Mouse (Mus musculus): ENCODE results near the gene Wdr44. TPM values are rescaled to one million over a fixed set of nuclear protein-coding genes. Genes with fewer than 3 reads are reported as not detected.
"Not testable (repeated sequence)": the region's sequence is repeated elsewhere in the genome, so short reads cannot be mapped to it uniquely, and the experiment has no call there.

The Wdr44 gene
- polyA plus RNA-seq, 1 experiment from 2014 or later: 18.7 TPM

DNA sequence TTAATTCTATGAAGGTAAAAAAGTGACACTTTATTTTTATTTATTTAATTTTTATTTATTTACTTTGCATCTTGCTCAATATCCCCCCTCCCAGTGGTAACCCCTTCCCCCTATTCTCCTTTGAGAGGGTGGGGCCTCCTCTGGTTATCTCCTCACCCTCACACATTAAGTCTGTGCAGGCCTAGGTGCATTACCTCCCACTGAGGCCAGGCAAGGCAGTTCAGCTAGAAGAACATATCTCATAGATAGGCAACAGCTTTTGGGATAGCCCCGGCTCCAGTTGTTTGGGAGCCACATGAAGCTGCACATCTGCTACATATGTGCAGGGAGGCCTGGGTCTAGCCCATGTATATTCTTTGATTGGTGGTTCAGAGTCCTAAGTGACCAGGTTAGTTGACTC is 6.2 kb downstream of the Wdr44 start:
- Histone ChIP-seq H3K36me3 (replicated peaks) (no peaks in the 10 kb centered on the region), H3K4me1 (no peaks in the 10 kb centered on the region), H3K9ac (no peak overlapping the region), H3K27me3 (replicated peaks) (no peaks in the 10 kb centered on the region), H3K9me3 (no peaks in the 10 kb centered on the region), H3K27ac (no peak overlapping the region), H3K4me3 (no peak overlapping the region), H3K4me2 (no peak overlapping the region)
- no peak for ATAC-seq (replicated peaks)
- WGBS: 100% methylated on average over 1 of the region's 1 CpGs

DNA sequence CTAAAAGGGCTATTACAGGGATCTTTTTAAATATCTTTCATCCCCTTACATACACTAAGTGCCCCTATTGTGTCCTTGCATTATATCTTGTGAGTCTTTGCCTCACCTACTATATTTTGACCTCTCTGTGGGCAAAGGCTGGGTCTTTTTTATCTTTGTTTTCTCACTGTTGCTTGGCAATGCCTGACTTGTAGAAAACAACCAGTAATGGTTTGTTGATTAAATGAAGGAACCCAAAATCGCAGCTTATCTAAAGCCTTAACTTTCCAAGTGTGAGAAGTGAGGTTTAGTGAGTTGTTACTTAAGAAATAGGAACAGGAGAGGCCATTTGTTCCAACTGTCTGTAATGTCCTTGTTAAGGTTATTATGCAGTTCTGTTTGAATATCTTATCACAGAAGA is 24.4 kb downstream of the Wdr44 start:
- WGBS: 86% methylated on average over 1 of the region's 1 CpGs
- no peaks in the 10 kb centered on the region for H3K4me1 ChIP-seq
- H3K4me2 ChIP-seq: no peak overlapping the region
- no peaks in the 10 kb centered on the region for H3K27me3 ChIP-seq (replicated peaks)
- no peaks in the 10 kb centered on the region for H3K36me3 ChIP-seq (replicated peaks)
- no peaks in the 10 kb centered on the region for H3K9me3 ChIP-seq
- H3K9ac ChIP-seq: no peak overlapping the region
- H3K4me3 ChIP-seq: no peak overlapping the region
- no peak for ATAC-seq (replicated peaks)
- H3K27ac ChIP-seq: no peak overlapping the region

DNA sequence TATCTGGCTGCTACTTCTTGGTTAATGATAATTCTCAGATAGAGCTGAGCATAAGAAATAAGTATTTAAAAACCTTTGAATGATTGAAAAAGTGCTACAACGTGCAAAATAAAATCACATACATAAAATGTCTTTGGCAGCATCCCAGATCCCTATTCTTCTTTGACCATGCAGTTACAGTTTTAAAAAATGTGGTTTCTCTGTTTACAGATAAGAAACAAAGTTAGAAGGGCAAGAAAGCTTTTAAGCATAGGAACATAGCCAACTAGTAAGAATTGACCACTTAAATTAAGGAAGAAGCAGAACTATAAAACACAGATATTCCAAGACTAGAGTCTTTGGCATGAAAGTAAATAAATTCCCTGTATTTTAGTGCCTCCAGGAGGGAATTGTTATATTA is 34.6 kb downstream of the Wdr44 start:
- Histone ChIP-seq H3K27ac (no peak overlapping the region), H3K9me3 (no peaks in the 10 kb centered on the region), H3K9ac (no peak overlapping the region), H3K4me3 (no peak overlapping the region), H3K4me1 (no peaks in the 10 kb centered on the region), H3K36me3 (replicated peaks) (no peaks in the 10 kb centered on the region), H3K4me2 (no peak overlapping the region), H3K27me3 (replicated peaks) (no peaks in the 10 kb centered on the region)
- WGBS: 73% methylated on average over 1 of the region's 1 CpGs
- no peak for ATAC-seq (replicated peaks)

DNA sequence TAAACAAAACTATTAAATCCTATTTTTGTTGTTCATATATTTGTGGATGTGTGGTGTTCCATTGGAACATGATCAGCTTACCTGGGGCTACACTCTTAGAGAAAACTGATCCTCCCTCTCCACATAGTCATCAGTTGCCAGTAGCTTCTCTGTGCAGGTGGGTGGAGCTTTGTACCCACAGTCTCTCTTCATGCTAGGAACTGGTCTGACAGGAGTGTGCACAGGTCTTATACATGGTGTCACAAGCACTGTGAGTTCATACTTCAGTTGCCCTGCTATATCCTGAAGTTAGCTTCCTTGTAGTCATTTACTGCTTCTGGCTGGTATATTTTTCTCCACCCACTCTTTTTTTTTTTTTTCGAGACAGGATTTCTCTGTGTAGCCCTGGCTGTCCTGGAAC is 61.8 kb downstream of the Wdr44 start:
- no peaks in the 10 kb centered on the region for H3K36me3 ChIP-seq (replicated peaks)
- no peak for ATAC-seq (replicated peaks)
- no peaks in the 10 kb centered on the region for H3K4me1 ChIP-seq
- H3K4me2 ChIP-seq: no peak overlapping the region
- no peaks in the 10 kb centered on the region for H3K9me3 ChIP-seq
- no peaks in the 10 kb centered on the region for H3K27me3 ChIP-seq (replicated peaks)
- no peak overlapping the region for H3K27ac ChIP-seq
- 87% methylated on average over 1 of the region's 1 CpGs for WGBS
- no peak overlapping the region for H3K4me3 ChIP-seq
- H3K9ac ChIP-seq: no peak overlapping the region

DNA sequence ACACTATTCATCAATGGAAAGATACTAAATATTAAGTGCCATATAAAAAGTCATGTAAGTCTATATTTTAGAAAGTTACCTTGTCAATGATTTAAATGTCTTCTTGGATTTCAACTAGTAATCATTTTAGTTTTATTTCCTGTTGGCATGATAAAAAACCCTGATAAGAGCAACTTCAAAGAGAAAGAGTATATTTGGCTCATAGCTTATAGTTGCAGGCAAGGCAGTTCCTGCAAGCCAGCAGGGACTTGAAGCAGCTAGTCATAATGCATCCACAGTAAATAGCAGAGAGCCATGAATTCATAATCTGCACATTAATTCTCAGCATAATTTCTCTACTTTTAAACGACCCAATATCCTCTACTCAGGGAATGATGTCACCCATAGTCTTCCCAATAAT is 75.0 kb downstream of the Wdr44 start:
- Histone ChIP-seq H3K27ac (no peak overlapping the region), H3K4me1 (no peaks in the 10 kb centered on the region), H3K27me3 (replicated peaks) (no peaks in the 10 kb centered on the region), H3K4me2 (no peak overlapping the region), H3K9me3 (no peaks in the 10 kb centered on the region), H3K9ac (no peak overlapping the region), H3K4me3 (no peak overlapping the region), H3K36me3 (replicated peaks) (no peaks in the 10 kb centered on the region)
- WGBS: 79% methylated on average over 1 of the region's 1 CpGs
- no peak for ATAC-seq (replicated peaks)

DNA sequence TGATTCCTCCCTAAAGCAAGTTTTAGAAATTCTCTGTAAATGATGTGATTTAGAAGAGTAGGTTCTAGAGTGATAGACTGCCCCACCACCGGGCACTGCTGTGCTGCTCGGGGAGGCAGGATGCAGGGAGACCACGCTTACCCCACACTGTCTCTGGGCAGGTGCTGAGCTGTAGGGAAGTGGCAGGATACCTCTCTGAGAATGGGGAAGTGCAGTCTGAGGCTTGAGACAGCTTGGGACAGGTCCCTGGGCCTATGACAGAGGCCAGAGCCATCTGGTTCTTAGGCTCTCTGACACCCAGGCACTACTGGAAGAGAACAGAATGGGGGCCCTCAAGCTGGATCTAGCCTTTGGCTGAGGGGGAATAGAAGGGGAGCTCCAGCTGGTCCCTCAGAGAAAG is 114.3 kb downstream of the Wdr44 start:
- ATAC-seq (replicated peaks): no peak
- H3K4me1 ChIP-seq: no peaks in the 10 kb centered on the region
- H3K4me3 ChIP-seq: no peak overlapping the region
- no peak overlapping the region for H3K9ac ChIP-seq
- H3K27me3 ChIP-seq (replicated peaks): no peaks in the 10 kb centered on the region
- no peaks in the 10 kb centered on the region for H3K9me3 ChIP-seq
- no peak overlapping the region for H3K27ac ChIP-seq
- WGBS: 91% methylated on average over 3 of the region's 3 CpGs
- H3K4me2 ChIP-seq: no peak overlapping the region
- H3K36me3 ChIP-seq (replicated peaks): no peaks in the 10 kb centered on the region

DNA sequence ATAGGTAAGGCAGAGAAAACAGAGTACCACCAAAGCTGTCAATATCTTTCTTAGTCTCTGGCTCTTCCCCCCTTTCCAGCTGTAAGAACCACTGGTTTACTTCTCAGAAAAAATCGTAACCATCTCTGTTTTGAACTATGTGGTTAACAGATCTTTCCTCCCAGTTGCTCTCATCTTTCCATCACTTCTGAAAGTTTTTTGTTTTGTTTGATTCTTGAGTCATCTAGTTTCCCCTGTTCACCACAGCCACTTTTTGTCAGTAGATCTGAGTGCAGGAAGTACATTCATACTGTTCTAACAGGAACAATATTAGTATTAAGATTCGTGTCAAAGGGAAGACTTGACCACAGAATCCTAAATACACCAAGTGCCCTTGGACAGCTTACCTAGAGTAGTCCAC is 117.5 kb downstream of the Wdr44 start:
- H3K4me2 ChIP-seq: no peak overlapping the region
- H3K4me1 ChIP-seq: no peaks in the 10 kb centered on the region
- H3K36me3 ChIP-seq (replicated peaks): no peaks in the 10 kb centered on the region
- WGBS: 82% methylated on average over 2 of the region's 2 CpGs
- no peak overlapping the region for H3K9ac ChIP-seq
- H3K27ac ChIP-seq: no peak overlapping the region
- no peak for ATAC-seq (replicated peaks)
- H3K4me3 ChIP-seq: no peak overlapping the region
- no peaks in the 10 kb centered on the region for H3K27me3 ChIP-seq (replicated peaks)
- no peaks in the 10 kb centered on the region for H3K9me3 ChIP-seq

DNA sequence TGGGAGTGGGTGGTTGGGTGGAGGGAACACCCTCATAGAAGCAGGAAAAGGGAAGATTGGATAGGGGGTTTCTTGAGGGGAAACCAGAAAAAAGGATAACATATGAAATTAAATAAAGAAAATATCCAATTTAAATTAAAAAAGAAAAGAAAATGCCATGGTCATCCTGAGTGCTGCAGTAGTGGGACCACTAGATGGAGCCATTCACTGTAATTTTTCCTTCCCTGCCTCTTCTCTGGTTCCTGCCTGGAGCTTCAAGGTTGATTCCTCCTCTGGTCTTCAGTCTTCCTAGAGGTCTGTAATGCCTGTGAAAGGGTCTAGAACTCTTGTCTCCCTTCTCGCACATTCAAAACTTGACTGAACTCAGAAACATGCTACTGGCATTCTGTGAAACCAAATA is 120.4 kb downstream of the Wdr44 start:
- not testable (repeated sequence) for H3K4me3 ChIP-seq; H3K4me1 ChIP-seq; H3K27me3 ChIP-seq (replicated peaks); H3K36me3 ChIP-seq (replicated peaks); H3K27ac ChIP-seq; H3K4me2 ChIP-seq; H3K9ac ChIP-seq; H3K9me3 ChIP-seq; ATAC-seq (replicated peaks)
- WGBS: 88% methylated on average over 1 of the region's 1 CpGs

DNA sequence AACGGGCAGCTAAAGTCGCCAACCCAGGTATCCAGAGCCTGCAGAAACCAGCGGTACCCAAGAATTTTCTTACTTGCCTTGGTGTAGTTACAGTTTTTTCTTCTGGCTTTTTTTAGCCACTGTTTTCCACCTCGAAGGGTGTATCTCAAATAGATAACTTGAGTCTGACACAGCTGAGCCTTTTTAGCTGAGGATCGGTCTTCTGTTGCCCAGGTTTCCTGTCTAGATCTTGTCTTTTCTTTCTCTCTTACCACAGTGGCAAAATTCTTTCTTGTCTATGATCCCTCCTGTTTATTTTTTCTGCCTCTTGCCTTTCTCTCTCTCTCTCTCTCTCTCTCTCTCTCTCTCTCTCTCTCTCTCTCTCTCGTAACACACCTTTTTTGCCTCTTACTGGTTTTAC is 130.0 kb downstream of the Wdr44 start:
- H3K4me1 ChIP-seq; H3K27me3 ChIP-seq (replicated peaks); H3K4me3 ChIP-seq; H3K36me3 ChIP-seq (replicated peaks); H3K9ac ChIP-seq; H3K4me2 ChIP-seq; H3K27ac ChIP-seq; ATAC-seq (replicated peaks); H3K9me3 ChIP-seq: not testable (repeated sequence)
- WGBS: 89% methylated on average over 6 of the region's 6 CpGs

DNA sequence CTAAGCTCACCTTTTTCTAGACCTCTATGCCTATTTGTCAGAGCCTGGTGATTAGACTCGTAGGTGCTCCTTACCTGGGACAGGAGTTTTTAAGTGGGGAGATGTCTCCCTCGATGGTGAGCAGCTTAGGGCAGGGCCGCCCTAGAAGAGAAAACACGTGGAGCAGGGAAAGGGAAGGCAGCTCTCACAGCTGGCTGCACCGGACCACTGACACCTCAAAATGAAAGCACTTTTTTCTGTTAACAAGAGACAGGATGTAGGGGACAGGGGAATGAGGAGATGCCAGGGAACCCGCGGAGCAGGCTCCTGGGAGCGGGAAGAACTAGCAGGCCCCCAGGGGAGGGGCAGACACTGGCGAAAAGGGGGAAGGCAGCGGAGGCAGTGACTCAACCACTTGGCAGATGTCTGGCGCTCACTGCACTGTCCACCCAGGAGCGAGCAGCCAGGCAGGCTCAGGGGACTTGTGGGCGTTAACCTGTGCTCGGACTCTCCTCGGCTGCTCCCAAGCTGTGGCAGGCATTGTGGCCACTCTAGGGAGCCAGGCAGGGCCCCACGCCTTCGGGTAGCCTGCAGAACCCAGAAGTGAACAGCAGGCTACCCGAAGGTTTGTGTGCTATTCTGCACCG is 130.7 kb downstream of the Wdr44 start:
- no peak overlapping the region for H3K4me3 ChIP-seq
- 73% methylated on average over 19 of the region's 19 CpGs for WGBS
- no peak overlapping the region for H3K9ac ChIP-seq
- no peak for ATAC-seq (replicated peaks)
- H3K9me3 ChIP-seq: no peaks in the 10 kb centered on the region
- no peak overlapping the region for H3K4me2 ChIP-seq
- H3K4me1 ChIP-seq: no peaks in the 10 kb centered on the region
- no peaks in the 10 kb centered on the region for H3K36me3 ChIP-seq (replicated peaks)
- H3K27me3 ChIP-seq (replicated peaks): no peaks in the 10 kb centered on the region
- no peak overlapping the region for H3K27ac ChIP-seq

DNA sequence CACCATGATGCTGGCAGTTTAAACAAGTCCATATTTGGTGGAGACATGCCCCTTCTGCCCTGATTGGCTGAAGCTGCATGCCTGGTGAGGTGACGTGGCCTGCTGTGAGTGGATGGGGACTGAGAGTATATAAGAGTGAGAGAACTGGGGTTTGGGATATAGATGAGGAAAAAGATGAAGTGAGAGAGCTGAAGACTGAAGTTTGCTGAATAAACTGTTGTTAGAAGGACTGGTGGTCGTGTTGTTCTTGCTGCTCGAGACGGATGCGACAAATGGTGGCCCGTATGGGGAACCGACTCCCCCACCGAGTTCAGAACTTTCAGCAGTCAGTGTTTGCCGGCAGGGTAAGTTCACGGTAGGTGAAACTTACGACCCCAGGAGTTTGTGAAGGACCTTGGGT is 140.9 kb downstream of the Wdr44 start:
- H3K27me3 ChIP-seq (replicated peaks); ATAC-seq (replicated peaks); H3K9me3 ChIP-seq; H3K4me1 ChIP-seq; H3K36me3 ChIP-seq (replicated peaks); H3K9ac ChIP-seq; H3K27ac ChIP-seq; H3K4me2 ChIP-seq; H3K4me3 ChIP-seq: not testable (repeated sequence)
- 93% methylated on average over 11 of the region's 11 CpGs for WGBS

DNA sequence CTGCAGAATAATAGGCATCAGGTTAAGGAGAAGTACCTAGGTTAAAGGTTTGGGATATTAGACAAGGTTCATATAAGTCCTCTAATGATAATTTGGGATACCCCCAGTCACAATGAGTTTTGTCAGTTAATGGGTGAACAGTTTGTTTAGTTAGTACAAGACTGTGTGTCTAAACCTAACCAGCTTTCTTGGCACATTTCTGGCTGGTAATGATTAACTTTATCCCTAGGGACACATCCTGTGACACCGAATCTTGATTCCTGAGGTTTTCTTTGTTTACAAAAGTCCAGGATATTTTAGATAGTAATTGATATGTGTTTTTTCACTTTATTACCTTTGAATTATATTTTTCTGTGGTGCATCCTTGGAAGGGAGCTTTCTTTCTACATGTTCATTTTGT is 148.1 kb downstream of the Wdr44 start:
- Histone ChIP-seq H3K27me3 (replicated peaks) (no peaks in the 10 kb centered on the region), H3K9ac (no peak overlapping the region), H3K4me3 (no peak overlapping the region), H3K9me3 (no peaks in the 10 kb centered on the region), H3K27ac (no peak overlapping the region), H3K4me1 (no peaks in the 10 kb centered on the region), H3K36me3 (replicated peaks) (no peaks in the 10 kb centered on the region), H3K4me2 (no peak overlapping the region)
- WGBS: 95% methylated on average over 1 of the region's 1 CpGs
- no peak for ATAC-seq (replicated peaks)
